Mouse (Mus musculus): ENCODE data around the gene Colq.
A peak's percentile ranks its signal among the peaks of the same experiment; 100 is the strongest.

Gene Colq

DNA sequence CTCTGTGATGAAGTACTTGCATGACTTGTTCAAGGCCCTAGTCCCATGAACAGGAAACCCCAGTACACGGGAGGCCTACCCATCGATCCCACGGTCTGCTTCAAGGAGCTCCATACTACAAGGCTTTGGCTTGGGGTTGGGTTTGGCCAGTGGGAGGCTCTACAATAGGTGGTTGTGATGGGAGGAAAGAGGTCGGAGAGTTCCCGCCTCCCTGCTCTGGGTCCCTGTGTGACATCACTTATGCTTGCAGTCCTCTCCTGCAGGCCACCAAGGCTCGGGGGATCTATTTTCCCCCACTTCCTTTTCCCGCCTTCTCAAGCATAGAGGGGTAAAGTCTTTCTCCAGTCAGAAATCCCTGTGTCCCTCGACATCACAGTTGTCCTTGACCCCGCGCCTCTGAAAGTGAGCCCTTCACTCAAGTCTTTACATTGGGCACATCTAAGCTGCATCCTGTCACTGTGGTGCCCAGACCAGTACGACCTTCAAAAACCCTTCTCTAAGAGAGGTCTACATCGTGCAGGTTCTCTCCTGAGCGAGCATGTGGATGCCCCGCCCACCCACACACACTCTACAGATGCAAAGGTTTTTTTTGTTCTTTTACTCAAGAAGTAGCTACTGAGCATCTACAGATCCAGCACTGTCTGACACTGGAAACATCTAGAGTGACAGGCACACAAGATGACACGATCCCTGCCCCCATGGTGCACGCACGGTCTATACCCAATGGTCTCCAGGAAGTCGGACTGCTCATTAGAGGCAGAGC lies 16.1 kb downstream of the Colq start:
- DNase-seq (ENCODE audit: low spot score), result no peak

DNA sequence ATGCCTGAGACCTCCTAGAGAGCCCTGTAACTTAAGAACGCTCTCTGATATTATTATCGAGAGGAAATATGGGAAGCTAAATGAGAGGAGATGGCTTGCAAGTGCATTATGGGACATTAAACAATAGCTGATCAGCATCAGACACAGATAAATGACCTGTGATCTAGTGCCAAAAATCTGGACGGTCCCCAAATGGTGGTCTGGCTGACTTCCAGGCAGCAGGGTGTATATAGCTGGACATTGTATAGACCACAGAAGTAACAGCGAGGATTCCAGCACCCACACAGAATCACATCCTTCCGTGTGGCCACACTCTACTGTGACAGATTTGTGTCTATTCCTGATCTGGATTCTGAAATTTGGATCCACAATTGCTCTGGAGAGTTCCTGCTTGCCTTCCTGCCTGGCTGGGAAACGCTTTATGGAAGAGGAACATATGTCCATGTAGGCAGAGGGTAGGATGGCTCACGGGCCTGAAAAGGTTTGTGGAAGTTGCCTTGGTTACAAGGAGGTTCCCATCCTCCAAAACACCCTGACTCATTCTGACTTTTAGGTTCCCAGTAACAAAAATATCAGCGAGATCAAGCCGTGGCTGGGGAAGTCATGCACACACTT lies 18.5 kb downstream of the Colq start:
- peak; percentile 61 for DNase-seq (ENCODE audit: low spot score)

DNA sequence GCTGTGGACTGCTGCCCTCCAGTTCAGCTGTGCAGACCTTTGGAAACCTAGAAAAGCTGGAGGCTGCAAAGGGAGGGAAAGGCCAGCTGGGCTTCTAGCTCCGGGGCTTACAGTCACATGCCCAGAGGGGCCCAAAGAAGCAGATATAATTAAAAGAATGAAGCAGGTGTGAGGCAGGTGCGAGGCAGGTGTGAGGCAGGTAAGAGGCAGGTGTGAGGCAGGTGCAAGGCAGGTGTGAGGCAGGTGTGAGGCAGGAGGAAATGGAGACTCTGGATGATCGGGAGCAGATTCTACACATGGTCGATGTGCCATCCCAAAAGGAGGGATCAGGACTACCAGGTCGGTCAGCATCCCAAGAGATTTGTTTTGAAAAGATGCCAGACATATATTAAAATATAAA lies 19.7 kb downstream of the Colq start:
- no peak for DNase-seq (ENCODE audit: low spot score)

DNA sequence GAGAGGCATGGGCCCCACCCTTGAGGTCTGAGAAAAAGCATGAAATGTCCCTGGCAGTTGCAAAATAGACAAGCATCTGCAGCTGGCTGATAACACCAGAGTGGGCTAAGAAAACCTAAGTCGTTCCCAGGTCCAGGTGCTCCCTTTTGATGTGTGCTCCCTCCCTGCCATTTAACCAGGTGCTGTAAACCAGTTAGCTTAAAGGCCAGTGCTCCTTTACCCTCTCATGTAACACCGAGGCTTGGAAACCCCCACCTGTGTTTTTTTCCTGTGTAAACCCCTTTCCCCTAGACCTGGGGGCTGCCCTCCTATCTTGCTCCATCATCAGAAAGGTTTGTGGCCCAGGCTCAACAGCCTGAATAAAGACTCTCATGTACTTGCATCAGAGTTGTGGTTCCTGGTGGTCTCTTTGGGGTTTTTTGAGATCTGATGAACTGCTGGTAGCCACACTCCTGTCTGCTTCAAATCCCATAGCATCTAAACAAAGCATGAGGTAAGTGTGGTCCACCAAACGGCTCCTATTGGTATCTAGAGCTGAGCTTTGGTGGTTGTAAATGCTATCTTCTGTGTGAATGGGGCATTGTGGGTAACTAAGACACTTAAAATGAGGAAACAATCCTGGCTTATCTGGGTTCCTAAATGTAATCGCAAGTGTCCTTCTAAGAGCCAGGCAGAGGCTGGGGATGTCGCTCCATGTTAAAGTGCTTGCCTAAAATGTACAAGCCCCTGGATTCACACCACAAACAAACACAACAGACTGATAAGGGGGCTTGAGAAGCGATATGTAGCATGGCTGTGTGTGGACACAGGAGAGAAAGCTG lies 20.8 kb downstream of the Colq start:
- no peak for DNase-seq (ENCODE audit: low spot score)

DNA sequence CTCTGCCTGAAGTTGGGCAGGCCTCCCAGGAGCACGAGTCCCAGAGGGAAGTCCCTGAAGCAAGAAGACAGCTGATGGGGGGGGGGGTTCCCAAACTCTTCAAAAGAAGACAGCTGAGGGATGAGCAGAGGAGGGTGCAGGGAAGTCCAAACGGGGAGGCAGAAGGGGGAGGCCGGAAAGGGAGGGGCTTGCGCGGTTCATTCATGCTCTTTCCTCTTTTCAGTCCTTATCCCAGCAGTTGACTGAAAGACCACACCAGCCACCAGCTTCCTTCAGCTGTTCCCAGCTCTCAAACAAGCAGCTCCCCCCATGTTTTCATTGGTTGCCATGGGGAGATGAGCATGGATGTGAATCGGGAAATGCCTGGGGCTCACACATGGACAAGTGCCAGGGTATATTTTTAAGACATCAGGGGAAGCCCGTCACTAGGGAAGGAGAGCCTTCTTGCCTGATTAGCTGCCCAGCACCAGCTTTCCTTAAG lies 22.0 kb downstream of the Colq start:
- DNase-seq (ENCODE audit: low spot score), result no peak

DNA sequence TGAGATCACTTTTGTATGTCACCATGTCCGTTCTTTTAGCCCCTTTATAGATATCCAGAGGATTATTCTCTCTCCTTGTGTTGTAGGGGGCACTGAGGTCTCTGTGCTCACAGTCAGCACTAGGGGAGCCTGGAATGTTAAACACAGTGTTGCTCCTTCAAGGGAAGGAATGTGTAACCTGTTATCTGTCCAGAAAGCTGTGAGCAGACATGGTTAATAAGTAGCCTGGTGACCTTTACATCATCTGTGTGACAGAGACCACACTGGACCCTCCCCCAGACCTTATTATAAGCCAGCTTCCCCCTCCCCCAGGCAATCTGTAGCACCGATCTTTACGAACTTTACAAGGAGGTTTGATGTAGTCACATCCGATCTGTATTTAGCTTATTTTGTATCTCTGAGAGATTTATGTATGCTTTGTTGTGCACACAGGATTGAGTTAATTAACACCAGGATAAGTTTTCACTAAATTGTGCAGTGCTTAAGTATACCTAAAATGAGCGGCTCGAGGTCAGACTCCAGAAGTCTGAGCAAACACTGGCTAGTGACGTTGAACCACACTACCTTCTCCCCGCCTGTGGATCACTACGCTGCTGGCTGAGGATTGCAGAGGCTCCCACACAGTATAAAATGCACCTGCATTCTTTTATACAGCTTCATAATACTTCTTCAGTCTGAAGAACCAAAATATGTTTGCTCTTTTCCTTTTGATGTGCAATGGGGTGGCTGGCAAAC lies 25.5 kb downstream of the Colq start:
- no peak for DNase-seq (ENCODE audit: low spot score)

DNA sequence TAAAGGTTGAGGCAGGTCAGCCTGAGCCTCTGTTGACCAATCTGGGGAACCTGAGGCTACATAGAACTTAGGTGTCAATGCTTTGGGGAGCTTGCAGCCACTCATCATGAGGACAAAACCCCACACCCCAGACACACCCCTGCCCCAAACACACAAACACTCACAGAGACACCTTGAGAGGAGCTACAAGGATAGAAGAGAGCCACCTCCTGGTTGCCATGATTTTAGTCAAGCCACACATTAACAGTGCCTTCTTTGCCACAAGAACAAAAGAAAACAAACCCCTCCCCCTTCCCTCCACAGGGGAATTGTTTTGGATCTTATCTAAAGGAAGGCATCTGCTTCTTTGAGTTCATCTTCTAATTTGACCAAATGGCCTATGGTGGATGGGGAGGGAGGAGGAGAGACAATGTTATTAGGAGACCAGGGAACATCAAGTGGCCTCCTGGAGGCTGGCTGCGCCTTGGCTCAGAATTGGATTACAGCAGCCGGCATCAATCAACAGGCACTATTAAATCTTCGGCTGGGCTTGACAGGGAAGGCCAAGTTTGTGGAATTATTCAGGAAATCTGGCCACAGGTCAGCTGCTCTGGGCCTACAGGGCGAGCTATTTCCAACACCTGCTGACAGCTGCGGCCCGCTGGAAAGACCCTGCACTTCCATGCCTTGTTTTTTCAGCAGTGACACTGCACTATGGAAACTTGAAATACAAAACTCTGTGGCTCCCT lies 26.5 kb downstream of the Colq start:
- no peak for DNase-seq (ENCODE audit: low spot score)

DNA sequence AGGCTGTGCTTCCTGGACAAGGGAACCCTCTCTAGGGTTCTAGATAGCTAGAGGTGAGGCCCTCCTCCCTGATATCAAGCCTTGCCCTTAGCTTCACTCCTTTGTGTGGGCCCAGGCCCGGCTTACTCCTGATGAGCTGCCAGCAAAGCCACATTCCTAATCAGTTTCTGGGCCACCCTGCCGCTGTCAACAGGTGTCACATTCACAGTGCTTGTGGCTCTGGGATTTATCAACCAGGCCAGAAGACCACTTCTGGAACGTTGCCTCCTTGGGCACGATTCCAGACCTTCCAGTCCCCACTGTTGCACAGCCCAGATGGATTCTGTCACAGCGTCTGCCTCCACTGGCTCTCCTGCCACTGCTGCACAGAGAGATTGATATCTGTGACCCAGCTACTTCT lies 30.3 kb downstream of the Colq start:
- no peak for DNase-seq (ENCODE audit: low spot score)

DNA sequence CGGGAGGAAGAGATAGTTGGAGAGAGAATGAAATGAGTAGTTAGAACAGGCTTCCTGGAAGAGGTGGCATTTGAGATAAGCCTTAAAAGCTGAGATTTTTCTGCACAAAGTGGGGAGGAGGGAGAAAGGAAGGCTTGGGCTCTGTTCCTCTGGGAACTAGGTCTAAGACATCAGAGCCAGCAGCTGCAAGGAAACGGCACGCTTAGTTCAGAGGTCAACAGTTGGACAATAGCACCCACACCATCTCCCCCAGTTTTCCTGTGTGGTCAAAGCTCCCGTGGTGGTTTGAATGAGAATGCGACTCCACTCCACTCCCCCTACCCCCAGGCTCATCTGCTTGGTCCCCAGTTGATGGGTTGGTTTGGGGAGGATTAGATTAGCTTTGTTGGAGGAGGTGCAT lies 31.9 kb downstream of the Colq start:
- DNase-seq (ENCODE audit: low spot score), result no peak

DNA sequence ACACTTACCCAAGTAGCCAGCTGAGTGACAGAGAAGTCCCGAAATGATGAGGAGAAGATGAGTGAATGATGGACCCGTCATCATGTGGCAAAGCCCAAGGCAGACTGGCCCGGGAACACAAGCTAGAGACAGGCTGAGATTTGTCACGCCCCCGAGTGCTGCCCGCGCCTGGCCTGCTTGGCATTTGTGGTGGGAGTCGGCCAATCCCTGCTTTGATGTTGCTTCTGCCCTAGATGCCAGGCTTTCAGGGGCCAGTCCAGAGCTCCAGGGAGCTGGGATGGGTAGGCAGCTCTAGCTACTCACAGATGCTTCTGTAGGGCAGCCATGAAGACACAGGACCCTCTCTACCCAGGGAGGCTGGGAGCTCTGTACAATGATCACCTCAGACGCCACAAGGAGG lies 33.4 kb downstream of the Colq start:
- DNase-seq (ENCODE audit: low spot score), result no peak

DNA sequence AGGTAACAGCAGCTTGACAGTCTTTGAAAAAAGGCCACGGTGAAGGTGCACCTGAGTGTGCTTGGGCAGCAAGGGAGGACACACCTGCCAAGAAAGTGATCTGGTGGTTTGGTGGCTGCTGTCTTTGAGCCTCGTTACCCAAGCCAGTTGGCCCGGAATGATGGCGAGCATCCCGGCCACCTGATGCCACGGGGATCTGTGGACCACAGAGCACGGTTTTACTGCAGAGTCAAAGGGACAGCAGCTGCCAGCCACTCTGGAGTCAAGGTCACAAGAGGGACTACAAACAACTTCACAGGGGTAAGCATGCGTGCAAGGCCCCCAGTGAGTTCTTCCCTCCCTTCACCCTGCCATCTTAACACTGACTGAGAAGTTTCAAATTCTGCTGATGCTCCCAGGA lies 33.9 kb downstream of the Colq start:
- DNase-seq (ENCODE audit: low spot score), result no peak

DNA sequence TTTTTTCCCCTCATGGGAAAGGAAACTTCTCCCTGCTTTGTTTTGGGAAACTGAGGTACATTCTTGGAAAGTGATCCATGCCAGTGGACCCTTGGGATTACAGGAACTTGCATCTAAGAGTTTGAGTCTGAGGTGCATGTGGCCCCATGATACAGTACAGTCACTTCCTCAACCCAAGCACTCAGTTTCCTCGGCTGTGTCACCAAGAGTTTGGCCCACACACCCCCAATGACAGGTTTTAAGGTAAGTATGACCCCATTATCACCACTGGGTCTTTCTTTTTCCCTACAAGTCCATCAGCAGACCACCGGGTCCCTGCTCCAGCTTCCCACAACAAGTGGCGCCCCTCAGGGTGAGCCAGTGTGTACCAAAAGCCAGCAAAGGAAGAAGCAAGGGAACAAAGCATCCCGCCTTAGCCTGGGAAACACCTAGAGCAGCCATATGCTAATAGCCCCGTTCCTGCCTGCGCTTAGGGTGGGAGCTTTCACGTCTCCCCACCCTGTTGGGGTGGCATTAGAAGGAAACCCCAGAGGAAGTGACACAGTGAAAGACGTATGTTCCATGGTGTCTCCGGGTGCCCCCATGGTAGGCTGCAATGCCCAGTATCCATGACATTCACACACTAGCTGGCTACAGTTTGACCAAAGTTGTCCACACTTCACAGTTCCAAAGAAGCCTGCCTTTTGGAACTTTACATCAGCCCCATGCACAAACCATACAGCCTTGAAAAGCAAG lies 34.5 kb downstream of the Colq start:
- no peak for DNase-seq (ENCODE audit: low spot score)

DNA sequence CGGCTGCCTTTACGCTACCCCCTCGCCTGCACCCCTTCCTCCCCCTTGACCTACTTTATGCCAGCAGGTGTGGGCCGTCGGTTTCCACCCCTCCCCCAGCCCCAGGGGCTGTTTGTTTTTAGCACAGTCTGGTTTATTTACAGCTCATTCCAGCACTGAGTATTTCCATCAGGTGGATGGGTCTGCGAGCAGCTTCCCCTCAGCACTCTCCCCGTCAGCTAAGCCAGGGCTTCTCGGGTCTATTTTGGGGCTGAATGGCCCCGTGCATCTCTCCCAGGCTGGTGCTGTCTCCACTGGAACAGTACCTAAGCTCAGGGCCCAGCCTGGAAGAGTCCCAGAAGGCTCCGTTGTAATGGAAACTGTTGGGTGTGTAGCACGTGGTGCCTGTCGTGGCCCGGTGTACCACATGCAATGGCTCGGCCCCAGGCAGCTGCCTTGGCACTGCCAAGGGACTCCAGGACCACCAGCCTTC lies 35.1 kb downstream of the Colq start:
- DNase-seq (ENCODE audit: low spot score), result no peak

DNA sequence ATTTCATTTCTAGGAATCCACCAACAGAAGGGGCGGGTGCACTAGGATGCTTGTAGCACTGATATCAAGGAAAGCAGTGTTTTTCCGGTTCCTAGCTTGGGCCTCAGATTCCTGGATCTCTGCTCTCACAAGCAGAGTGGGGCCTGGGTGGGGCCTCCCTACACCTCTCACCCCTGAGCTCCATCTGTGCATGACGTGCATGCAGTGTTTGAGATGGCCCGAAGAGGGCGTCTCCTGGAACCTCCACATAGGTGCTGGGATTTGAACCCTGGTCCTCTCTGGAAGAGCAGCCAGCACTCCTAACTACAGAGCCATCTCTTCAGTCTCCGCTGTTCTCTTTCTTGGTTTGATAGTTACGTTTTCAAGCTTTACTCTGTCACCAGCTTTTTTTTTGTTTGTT lies 36.1 kb downstream of the Colq start:
- no peak for DNase-seq (ENCODE audit: low spot score)

DNA sequence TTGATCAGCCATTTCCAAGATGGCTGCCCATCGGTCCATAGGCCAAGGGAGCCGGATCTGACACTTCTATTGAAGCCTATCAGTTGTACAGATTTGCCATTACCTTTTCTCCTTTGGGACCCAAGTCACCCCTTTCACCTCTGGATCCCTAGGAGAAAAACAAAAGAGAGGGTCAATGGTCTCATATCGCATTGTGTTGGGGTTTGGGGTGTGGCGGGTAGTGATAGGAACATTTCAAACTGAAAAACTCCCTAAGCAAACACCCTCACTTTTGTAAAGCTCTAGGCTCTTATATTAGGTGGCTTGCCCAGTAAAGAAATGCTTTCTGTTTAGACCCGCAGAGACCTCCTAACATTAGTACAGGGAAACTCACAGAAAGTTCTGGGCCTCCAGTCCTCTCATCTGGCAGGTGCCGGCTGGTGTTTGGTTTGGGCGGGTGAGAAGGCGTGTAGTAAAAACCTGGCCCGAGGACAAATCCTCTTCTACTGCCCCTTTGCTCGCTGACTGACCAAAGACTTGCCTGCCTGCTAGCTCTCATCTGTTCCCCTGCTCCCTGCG lies 47.2 kb downstream of the Colq start:
- DNase-seq (ENCODE audit: low spot score), result no peak

DNA sequence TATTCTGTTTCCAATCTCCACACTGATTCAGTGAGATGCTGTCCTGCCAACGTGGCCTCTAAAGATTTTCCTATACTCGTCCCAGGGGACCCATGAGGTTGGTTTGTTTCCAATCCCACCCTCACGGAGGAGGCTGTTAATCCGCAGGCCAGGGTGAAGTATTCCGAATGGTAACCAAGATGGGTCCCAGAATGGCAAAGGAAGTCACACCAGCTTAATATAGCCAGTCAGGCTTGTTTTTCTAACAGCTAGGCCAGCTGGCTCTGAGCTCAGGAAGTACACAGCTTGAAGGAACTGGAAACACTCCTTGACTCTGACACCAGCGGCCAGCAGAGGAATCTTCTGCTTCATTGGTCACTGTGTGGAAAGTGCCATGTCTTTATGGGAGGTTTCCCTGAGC lies 53.8 kb downstream of the Colq start:
- no peak for DNase-seq (ENCODE audit: low spot score)

DNA sequence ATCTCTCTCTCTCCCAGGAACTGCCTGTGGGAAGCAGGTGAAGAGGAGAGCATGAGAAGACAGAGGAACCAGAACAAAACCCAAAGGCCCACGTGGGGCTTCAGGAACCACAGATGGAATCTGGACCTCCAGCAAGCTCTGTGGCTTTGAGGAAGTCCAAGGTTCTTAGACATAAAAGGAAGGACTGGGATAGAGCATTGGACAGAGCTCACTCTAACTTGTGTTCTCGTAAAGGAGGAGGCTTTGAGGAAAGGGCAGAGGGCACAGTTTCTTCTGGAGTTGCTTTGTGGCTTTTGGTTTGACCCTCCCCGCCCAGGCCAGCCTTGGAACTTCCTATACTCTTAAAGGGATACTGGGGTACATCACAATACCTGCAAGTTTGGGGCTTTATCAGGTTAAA lies 58.5 kb downstream of the Colq start:
- no peak for DNase-seq (ENCODE audit: low spot score)

DNA sequence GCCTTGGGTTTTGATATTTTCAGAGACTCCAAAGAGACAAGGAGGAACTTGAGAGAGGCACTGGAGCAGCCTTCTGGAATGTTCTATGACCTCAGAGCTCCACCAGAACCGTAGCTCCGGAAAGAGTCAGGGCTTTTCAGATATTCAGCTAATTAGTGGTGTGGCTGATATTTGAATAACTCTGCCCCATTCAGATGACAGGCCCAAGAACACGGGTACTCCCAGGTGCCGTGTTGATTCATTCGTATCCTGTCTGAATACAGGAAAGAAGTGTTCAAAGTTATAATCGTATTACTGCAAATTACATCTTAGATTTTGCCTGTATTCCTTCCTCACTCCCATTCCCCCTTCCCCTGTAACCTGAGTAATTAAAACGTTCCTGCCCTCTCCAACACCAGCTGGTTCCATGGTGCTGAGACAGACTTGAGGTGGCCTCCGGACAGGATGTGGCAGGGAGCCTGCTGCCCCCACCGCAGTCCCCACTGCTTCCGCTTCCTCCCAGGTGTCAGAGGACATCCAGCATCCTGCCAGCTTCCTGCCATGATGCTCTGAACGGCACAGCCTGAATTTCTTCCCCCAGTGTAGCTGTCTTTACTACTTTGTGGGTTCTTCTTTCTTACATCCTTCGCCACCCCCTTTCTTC lies 59.5 kb downstream of the Colq start:
- no peak for DNase-seq (ENCODE audit: low spot score)

DNA sequence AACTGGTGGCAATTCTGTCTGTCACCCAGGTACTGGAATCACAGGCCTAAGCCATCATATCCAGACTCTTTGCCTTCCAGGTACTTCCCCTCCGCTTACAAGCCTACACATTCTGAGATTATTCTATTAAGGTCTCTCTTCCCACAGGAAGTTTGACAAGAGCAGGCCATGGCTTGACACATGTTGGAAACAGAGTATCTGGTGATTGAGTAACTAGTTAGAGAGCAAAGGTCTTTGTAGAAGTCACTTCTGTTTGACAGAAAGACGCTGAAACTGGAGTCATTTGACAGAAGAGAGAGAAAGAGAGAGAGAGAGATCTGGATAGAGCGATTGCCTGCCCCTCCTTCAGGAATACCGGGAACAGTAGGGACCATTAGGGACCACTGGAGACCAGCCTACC lies 60.3 kb downstream of the Colq start:
- DNase-seq (ENCODE audit: low spot score), result no peak

Data from layer of hippocampus, adult 11-12 months (tissue).